Mouse (Mus musculus) small intestine, adult 2 months (tissue): ENCODE results near the gene N4bp2.

Source experiments
- CTCF ChIP-seq: fragments of 200-500 bp; IDR thresholded peaks from 2 replicates; pipeline ENCODE4 v1.5.1; 2012; ENCODE audit warnings: low read depth, mild to moderate bottlenecking, control low read depth, inconsistent platforms, low read length, moderate library complexity, mixed read lengths; ENCODE audit not compliant: insufficient replicate concordance, insufficient read length; ENCODE audit errors: extremely low read depth
- POLR2A ChIP-seq: fragments of 200-500 bp; IDR thresholded peaks from 2 replicates; pipeline ENCODE4 v1.6.1; 2012; ENCODE audit warnings: low read depth, mild to moderate bottlenecking, control low read depth, inconsistent platforms, low read length, moderate library complexity

DNA sequence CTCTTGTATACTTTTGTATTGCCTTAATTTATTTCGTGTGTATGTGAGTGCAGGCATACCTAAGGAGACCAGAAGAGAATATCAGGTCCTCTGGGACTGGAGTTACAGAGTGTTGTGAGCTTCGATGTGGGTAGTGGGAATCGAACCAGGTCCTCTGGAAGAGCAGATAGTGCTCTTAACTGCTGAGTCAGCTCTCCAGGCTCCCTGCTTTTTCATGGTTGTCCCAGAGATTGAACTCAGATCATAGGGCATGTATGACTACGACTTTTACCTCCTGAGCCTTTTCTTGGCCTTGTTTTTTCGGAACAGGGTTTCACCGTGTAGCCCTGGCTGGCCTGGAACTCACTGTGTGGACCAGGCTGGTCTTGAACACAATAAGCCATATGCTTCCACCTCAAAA, 48.2 kb upstream of the N4bp2 start:
- TF ChIP-seq CTCF: no peak
- TF ChIP-seq POLR2A: no peak
